Mouse (Mus musculus) megakaryocyte, embryonic 14.5 days (primary cell): ENCODE results near the gene Fgfr2. TPM values are rescaled to one million over a fixed set of nuclear protein-coding genes. Genes with fewer than 3 reads are reported as not detected.
A peak's percentile ranks its signal among the peaks of the same experiment; 100 is the strongest.

Source experiments
- H3K27me3 ChIP-seq: replicated peaks from 2 replicates; pipeline ENCODE3; 2012; ENCODE audit warnings: inconsistent platforms
- H3K36me3 ChIP-seq: replicated peaks from 2 replicates; pipeline ENCODE3; 2012; ENCODE audit warnings: low read length, inconsistent platforms, mixed read lengths
- H3K4me1 ChIP-seq: 2 replicates; pipeline ENCODE4 v1.6.1; 2012; ENCODE audit warnings: inconsistent platforms
- H3K4me3 ChIP-seq: replicated peaks from 2 replicates; pipeline ENCODE3; 2012; ENCODE audit warnings: moderate library complexity, mild to moderate bottlenecking, inconsistent platforms
- H3K9me3 ChIP-seq: 2 replicates; pipeline ENCODE4 v1.6.1; 2012; ENCODE audit warnings: inconsistent platforms
- FLI1 ChIP-seq: IDR thresholded peaks from 2 replicates; pipeline ENCODE4 v1.6.1; 2012; ENCODE audit warnings: low read length, inconsistent platforms, mixed read lengths
- GATA1 ChIP-seq: IDR thresholded peaks from 3 replicates; pipeline ENCODE4 v1.6.1; 2012; ENCODE audit warnings: mixed read lengths, low read length, inconsistent platforms, borderline replicate concordance
- polyA plus RNA-seq: library from polyadenylated mRNA; stranded (reverse); fragments of >175 nt; gene quantifications from 2 replicates; pipeline ENCODE4 v1.2.3, GENCODE M21; 2012; ENCODE audit warnings: low replicate concordance; ENCODE audit not compliant: insufficient read depth

Gene Fgfr2
- polyA plus RNA-seq, 1 experiment = 0.45 TPM

- Histone ChIP-seq H3K36me3 (peaks cover 85% of the 10 kb centered on the region), H3K4me3 (peak overlapping the region; percentile 85), H3K9me3 (no peaks in the 10 kb centered on the region), H3K4me1 (peaks cover 98% of the 10 kb centered on the region), H3K27me3 (no peaks in the 10 kb centered on the region)
- no peak for TF ChIP-seq GATA1
- no peak for TF ChIP-seq FLI1
Observed at GRCm38 (mm10) chr7:132713483-132714126, 409.5 kb downstream of the Fgfr2 start.

- no peaks in the 10 kb centered on the region for H3K9me3 ChIP-seq
- H3K36me3 ChIP-seq = peaks cover 81% of the 10 kb centered on the region
- peak overlapping the region; percentile 51 for H3K4me3 ChIP-seq
- peaks cover 98% of the 10 kb centered on the region for H3K4me1 ChIP-seq
- H3K27me3 ChIP-seq = no peaks in the 10 kb centered on the region
- no peak for TF ChIP-seq FLI1
- no peak for TF ChIP-seq GATA1
Observed at GRCm38 (mm10) chr7:132712956-132713355, 410.2 kb downstream of the Fgfr2 start.

- Histone ChIP-seq H3K27me3 (no peaks in the 10 kb centered on the region), H3K36me3 (peaks cover 78% of the 10 kb centered on the region), H3K4me3 (peak overlapping the region; percentile 62), H3K9me3 (no peaks in the 10 kb centered on the region), H3K4me1 (peaks cover 97% of the 10 kb centered on the region)
- TF ChIP-seq FLI1 (no peak), GATA1 (no peak)
Observed at GRCm38 (mm10) chr7:132712044-132712708, 411.0 kb downstream of the Fgfr2 start.

GRCm38 (mm10) chr7:132711579-132711978, 411.6 kb downstream of the Fgfr2 start:
- peaks cover 80% of the 10 kb centered on the region for H3K36me3 ChIP-seq
- TF ChIP-seq FLI1 (no peak), GATA1 (no peak)
- H3K4me1 ChIP-seq = peaks cover 98% of the 10 kb centered on the region
- H3K4me3 ChIP-seq = no peak overlapping the region
- no peaks in the 10 kb centered on the region for H3K9me3 ChIP-seq
- H3K27me3 ChIP-seq = no peaks in the 10 kb centered on the region

GRCm38 (mm10) chr7:132705130-132705529, 418.0 kb downstream of the Fgfr2 start:
- TF ChIP-seq GATA1 (no peak), FLI1 (no peak)
- Histone ChIP-seq H3K27me3 (no peaks in the 10 kb centered on the region), H3K4me3 (no peak overlapping the region), H3K36me3 (peaks cover 51% of the 10 kb centered on the region), H3K4me1 (peaks cover 95% of the 10 kb centered on the region), H3K9me3 (0 out of 2 replicates have a peak, but pooled peaks cover 4% of the 10 kb centered on the region)

GRCm38 (mm10) chr7:132704310-132704875, 418.8 kb downstream of the Fgfr2 start:
- Histone ChIP-seq H3K4me3 (no peak overlapping the region), H3K27me3 (no peaks in the 10 kb centered on the region), H3K36me3 (peaks cover 43% of the 10 kb centered on the region), H3K4me1 (peaks cover 95% of the 10 kb centered on the region), H3K9me3 (0 out of 2 replicates have a peak, but pooled peaks cover 4% of the 10 kb centered on the region)
- TF ChIP-seq GATA1 (no peak), FLI1 (no peak)

- 0 out of 2 replicates have a peak, but pooled peaks cover 4% of the 10 kb centered on the region for H3K9me3 ChIP-seq
- H3K36me3 ChIP-seq = peaks cover 41% of the 10 kb centered on the region
- TF ChIP-seq FLI1 (no peak), GATA1 (no peak)
- peaks cover 95% of the 10 kb centered on the region for H3K4me1 ChIP-seq
- H3K27me3 ChIP-seq = no peaks in the 10 kb centered on the region
- no peak overlapping the region for H3K4me3 ChIP-seq
Observed at GRCm38 (mm10) chr7:132703515-132704309, 419.4 kb downstream of the Fgfr2 start.

- Histone ChIP-seq H3K4me3 (no peak overlapping the region), H3K9me3 (peaks cover 8% of the 10 kb centered on the region; the same call in 1 of the 2 replicates), H3K27me3 (no peaks in the 10 kb centered on the region), H3K36me3 (peaks cover 43% of the 10 kb centered on the region), H3K4me1 (peaks cover 90% of the 10 kb centered on the region)
- TF ChIP-seq GATA1 (no peak), FLI1 (no peak)
Observed at GRCm38 (mm10) chr7:132702492-132703070, 420.6 kb downstream of the Fgfr2 start.

- H3K27me3 ChIP-seq = no peaks in the 10 kb centered on the region
- no peak overlapping the region for H3K4me3 ChIP-seq
- TF ChIP-seq FLI1 (no peak), GATA1 (no peak)
- peaks cover 9% of the 10 kb centered on the region; the same call in 1 of the 2 replicates for H3K9me3 ChIP-seq
- H3K4me1 ChIP-seq = peaks cover 84% of the 10 kb centered on the region
- peaks cover 43% of the 10 kb centered on the region for H3K36me3 ChIP-seq
Observed at GRCm38 (mm10) chr7:132702024-132702423, 421.1 kb downstream of the Fgfr2 start.
